Mouse (Mus musculus) limb, embryonic 14.5 days (tissue): ENCODE measurements around the gene Eif4g3. TPM values are rescaled to one million over a fixed set of nuclear protein-coding genes. Genes with fewer than 3 reads are reported as not detected.

ENCODE experiments used
- ATAC-seq: fragments of 200-750 bp; cut with Nextera tagmentation; 2 replicates; pipeline ENCODE4 v1.8.0; 2017; ENCODE audit warnings: low read depth, moderate number of reproducible peaks, moderate TSS enrichment; ENCODE audit not compliant: low FRiP score
- DNase-seq: peaks from one replicate; pipeline ENCODE4 v3.0.0-alpha.2; 2015; ENCODE audit warnings: low spot score
- H3K27ac ChIP-seq: fragments of 300-500 bp; sonication (generic); replicated peaks from 2 replicates; pipeline ENCODE4 v1.5.1; 2014; ENCODE audit warnings: low read depth, mild to moderate bottlenecking, low read length, moderate library complexity, mixed read lengths
- H3K27me3 ChIP-seq: fragments of 300-500 bp; sonication (generic); 2 replicates; pipeline ENCODE4 v1.6.1; 2014; ENCODE audit warnings: low read length, mixed read lengths; ENCODE audit not compliant: control insufficient read depth, insufficient read depth
- H3K36me3 ChIP-seq: fragments of 300-500 bp; sonication (generic); 2 replicates; pipeline ENCODE4 v1.6.1; 2014; ENCODE audit warnings: mild to moderate bottlenecking, low read length, moderate library complexity, mixed read lengths; ENCODE audit not compliant: control insufficient read depth, insufficient read depth
- H3K4me1 ChIP-seq: fragments of 300-500 bp; sonication (generic); 2 replicates; pipeline ENCODE4 v1.6.1; 2014; ENCODE audit warnings: antibody characterized with exemption, low read length, mixed read lengths; ENCODE audit not compliant: control insufficient read depth, insufficient read depth
- H3K4me2 ChIP-seq: fragments of 300-500 bp; sonication (generic); replicated peaks from 2 replicates; pipeline ENCODE4 v1.6.1; 2014; ENCODE audit warnings: low read depth, mild to moderate bottlenecking, low read length, moderate library complexity; ENCODE audit not compliant: severe bottlenecking
- H3K4me3 ChIP-seq: fragments of 300-500 bp; sonication (generic); replicated peaks from 2 replicates; pipeline ENCODE4 v1.5.1; 2014; ENCODE audit warnings: low read length
- H3K9ac ChIP-seq: fragments of 300-500 bp; sonication (generic); 2 replicates; pipeline ENCODE4 v1.6.1; 2014; ENCODE audit warnings: mild to moderate bottlenecking, low read depth, low read length, moderate library complexity; ENCODE audit not compliant: severe bottlenecking
- H3K9me3 ChIP-seq: fragments of 300-500 bp; sonication (generic); 2 replicates; pipeline ENCODE4 v1.6.1; 2016; ENCODE audit warnings: low read length; ENCODE audit not compliant: control insufficient read depth
- POLR2A ChIP-seq: fragments of 200-500 bp; IDR thresholded peaks from 2 replicates; pipeline ENCODE4 v1.8.0; 2012; ENCODE audit warnings: inconsistent platforms, mild to moderate bottlenecking, moderate library complexity, borderline replicate concordance; ENCODE audit not compliant: insufficient read depth, insufficient read length; ENCODE audit errors: extremely low read depth
- WGBS: fragments of 180-500 bp; shearing (Covaris S2); extraction: QIAGEN DNeasy Blood & Tissue Kit; methylation state at CpG from one replicate; pipeline ENCODE4 v1.1.7; 2014; 5-methylcytosine and 5-hydroxymethylcytosine counted together
- polyA plus RNA-seq, 2 experiments: library from polyadenylated mRNA; depleted of rRNA in 1 of 2; stranded (reverse) in 1 of 2; unstranded in 1 of 2; fragments of >200 nt; fragmentation: Nextera tagmentation in 1 of 2; extraction: Ambion mirVana in 1 of 2; gene quantifications; 2 replicates each; pipeline versions ENCODE4 v1.2.1 to v1.2.3; 2012 to 2014

Gene Eif4g3
- polyA plus RNA-seq, 2 experiments, result 38.7 to 106 TPM

DNA sequence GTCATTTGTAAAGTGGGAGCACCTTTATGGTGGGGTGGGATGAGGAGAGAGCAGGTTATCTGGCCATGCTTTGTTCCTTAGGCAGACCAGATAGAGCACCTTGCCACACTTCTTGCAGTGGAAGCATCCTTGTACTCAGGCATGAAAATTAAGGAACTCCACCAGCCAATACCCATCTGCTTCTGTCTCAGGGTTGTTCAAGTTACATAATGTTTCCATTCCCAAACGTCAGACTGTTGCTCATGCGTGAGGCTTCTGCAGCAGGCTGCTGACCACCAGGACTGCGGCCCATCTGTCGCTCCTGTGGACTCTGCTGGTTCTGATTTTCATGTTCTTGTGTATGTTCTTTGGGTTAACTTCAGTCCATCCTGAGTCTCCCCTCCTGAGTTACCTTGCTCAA, 187.9 kb downstream of the Eif4g3 start:
- no peak for TF ChIP-seq POLR2A
- ATAC-seq (no peak), DNase-seq (no peak)
- Histone ChIP-seq H3K36me3 (peaks cover 96% of the 10 kb centered on the region), H3K4me3 (no peak overlapping the region), H3K4me1 (no peaks in the 10 kb centered on the region), H3K27ac (no peak overlapping the region), H3K9me3 (no peaks in the 10 kb centered on the region), H3K27me3 (no peaks in the 10 kb centered on the region), H3K9ac (no peak overlapping the region), H3K4me2 (no peak overlapping the region)
- 94% methylated on average over 4 of the region's 4 CpGs for WGBS

DNA sequence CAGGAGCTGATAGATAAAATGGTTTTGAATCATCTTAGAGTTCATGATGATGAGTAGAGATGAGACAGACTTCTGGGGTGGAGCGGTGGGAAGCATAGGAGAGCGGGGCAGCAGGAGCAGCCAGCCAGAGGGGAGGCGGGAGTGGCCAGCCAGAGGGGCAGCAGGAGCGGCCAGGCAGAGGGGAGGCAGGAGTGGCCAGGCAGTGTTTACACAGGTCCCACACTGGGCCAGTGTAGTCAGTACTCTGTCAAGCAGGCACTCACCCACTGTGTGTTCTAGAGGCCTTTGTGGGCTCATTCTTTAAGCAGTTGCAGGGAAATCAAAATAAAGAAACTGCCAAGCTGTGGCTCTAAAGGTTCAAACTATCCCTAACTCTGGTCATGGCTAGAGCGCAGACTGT, 191.2 kb downstream of the Eif4g3 start:
- Histone ChIP-seq H3K27me3 (no peaks in the 10 kb centered on the region), H3K4me3 (no peak overlapping the region), H3K4me2 (no peak overlapping the region), H3K4me1 (no peaks in the 10 kb centered on the region), H3K27ac (no peak overlapping the region), H3K36me3 (peaks cover 95% of the 10 kb centered on the region), H3K9ac (no peak overlapping the region), H3K9me3 (no peaks in the 10 kb centered on the region)
- ATAC-seq (no peak), DNase-seq (no peak)
- WGBS, result 92% methylated on average over 5 of the region's 5 CpGs
- no peak for TF ChIP-seq POLR2A

DNA sequence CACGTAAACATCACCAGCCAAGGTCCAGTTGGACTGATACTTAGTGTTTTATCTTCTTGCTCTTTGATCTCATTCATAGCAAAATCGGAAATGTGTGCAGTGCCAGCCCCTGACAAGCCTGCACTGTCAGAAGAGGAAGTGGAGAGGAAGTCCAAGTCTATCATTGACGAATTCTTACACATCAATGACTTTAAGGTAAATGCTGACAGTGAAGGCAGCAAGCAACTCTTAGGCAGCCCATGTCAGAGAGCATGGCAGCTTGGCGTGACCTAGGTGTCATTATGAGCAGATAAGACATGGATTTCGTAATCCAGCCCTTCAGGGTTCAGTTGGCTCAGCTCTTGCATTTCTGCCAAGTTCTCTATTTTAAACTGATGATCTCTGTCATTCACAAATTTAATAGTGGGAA, 191.8 kb downstream of the Eif4g3 start:
- no peaks in the 10 kb centered on the region for H3K27me3 ChIP-seq
- H3K27ac ChIP-seq, result no peak overlapping the region
- no peak for TF ChIP-seq POLR2A
- no peak for ATAC-seq
- no peak for DNase-seq
- no peaks in the 10 kb centered on the region for H3K9me3 ChIP-seq
- H3K9ac ChIP-seq, result no peak overlapping the region
- WGBS, result 90% methylated on average over 5 of the region's 5 CpGs
- no peaks in the 10 kb centered on the region for H3K4me1 ChIP-seq
- no peak overlapping the region for H3K4me2 ChIP-seq
- no peak overlapping the region for H3K4me3 ChIP-seq
- H3K36me3 ChIP-seq, result peaks cover 95% of the 10 kb centered on the region

DNA sequence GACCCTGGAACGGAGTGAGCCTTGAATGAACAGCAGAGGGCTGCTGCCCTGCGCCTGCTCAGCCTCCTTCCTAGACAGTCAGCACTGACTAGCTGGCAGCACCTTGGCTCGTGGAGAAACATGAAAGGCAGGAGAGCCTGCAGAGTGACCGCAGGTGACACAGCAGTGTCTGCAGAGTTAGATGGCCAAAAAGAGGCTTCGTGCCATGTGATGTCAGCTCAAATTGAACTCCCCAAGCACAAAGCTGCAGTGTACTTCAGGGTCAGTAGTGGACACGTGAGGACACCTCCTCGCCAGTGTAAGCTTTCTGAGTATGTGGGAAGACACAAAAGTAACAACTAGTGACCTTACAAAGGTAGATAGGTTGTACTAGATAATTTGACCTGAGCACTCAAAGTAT, 193.1 kb downstream of the Eif4g3 start:
- no peak for DNase-seq
- Histone ChIP-seq H3K9ac (no peak overlapping the region), H3K4me1 (no peaks in the 10 kb centered on the region), H3K27me3 (no peaks in the 10 kb centered on the region), H3K4me3 (no peak overlapping the region), H3K27ac (no peak overlapping the region), H3K4me2 (no peak overlapping the region), H3K36me3 (peaks cover 94% of the 10 kb centered on the region), H3K9me3 (no peaks in the 10 kb centered on the region)
- 88% methylated on average over 7 of the region's 7 CpGs for WGBS
- no peak for ATAC-seq
- no peak for TF ChIP-seq POLR2A

DNA sequence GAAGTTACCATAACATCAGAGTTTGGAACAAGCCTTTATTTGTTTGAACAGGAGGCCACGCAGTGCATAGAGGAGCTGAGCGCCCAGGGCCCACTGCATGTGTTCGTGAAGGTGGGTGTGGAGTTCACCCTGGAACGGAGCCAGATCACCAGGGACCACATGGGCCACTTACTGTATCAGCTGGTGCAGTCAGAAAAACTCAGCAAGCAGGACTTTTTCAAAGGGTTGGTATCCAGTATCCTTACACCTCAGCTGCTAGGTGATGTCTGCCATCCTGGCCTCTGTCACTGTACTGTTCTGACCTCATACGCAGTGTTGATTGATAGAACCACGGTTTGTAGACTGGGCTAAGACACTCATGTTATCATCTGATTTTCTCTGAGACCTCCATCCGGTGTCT, 195.2 kb downstream of the Eif4g3 start:
- no peak overlapping the region for H3K9ac ChIP-seq
- ATAC-seq, result no peak
- 90% methylated on average over 7 of the region's 7 CpGs for WGBS
- no peak overlapping the region for H3K27ac ChIP-seq
- H3K4me3 ChIP-seq, result no peak overlapping the region
- DNase-seq, result no peak
- H3K9me3 ChIP-seq, result no peaks in the 10 kb centered on the region
- H3K27me3 ChIP-seq, result no peaks in the 10 kb centered on the region
- peaks cover 96% of the 10 kb centered on the region for H3K36me3 ChIP-seq
- H3K4me2 ChIP-seq, result no peak overlapping the region
- TF ChIP-seq POLR2A, result no peak
- H3K4me1 ChIP-seq, result no peaks in the 10 kb centered on the region

DNA sequence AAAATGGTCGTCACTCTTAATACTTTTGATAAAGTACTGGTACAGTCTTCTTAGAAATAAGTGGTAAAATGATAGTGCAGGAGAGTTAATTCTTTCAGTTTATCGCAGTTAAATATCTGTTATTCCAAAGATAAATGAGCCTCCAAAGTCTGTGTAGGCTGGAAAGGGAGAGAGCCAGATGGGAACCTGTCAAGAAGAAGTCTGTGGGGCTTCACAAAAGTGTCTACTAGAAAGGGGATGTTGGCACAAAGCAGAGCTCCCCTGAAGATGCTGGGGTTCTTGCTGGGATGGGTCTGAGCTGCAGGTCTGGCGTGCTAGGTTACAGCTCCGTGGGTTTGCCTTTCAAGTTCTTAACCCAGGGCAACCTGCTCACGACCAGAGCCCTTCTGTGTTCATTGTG, 199.7 kb downstream of the Eif4g3 start:
- no peaks in the 10 kb centered on the region for H3K9me3 ChIP-seq
- H3K27ac ChIP-seq, result no peak overlapping the region
- ATAC-seq, result no peak
- peaks cover 95% of the 10 kb centered on the region for H3K36me3 ChIP-seq
- no peak for DNase-seq
- no peaks in the 10 kb centered on the region for H3K27me3 ChIP-seq
- no peaks in the 10 kb centered on the region for H3K4me1 ChIP-seq
- 79% methylated on average over 5 of the region's 5 CpGs for WGBS
- H3K9ac ChIP-seq, result no peak overlapping the region
- H3K4me2 ChIP-seq, result no peak overlapping the region
- no peak for TF ChIP-seq POLR2A
- H3K4me3 ChIP-seq, result no peak overlapping the region
